Mouse (Mus musculus): ENCODE results near the gene Gm10282.

- TF ChIP-seq CTCF (IDR thresholded peaks at IDR 0.05; ENCODE audit: insufficient read depth, low read length) (no peak), POLR2A (IDR thresholded peaks at IDR 0.05; ENCODE audit: borderline replicate concordance, extremely low read depth, low read depth, low read length) (no peak)
Observed at GRCm38 (mm10) chr8:72271691-72272090, 33.4 kb downstream of the Gm10282 start.
